Mouse (Mus musculus): ENCODE data around the gene Vsig1. TPM values are rescaled to one million over a fixed set of nuclear protein-coding genes. Genes with fewer than 3 reads are reported as not detected.

Vsig1 gene
- total and polyA plus RNA-seq, 3 experiments, result 0.38 to 4.8 (median 0.56) TPM

- Histone ChIP-seq H3K79me2 (replicated peaks; ENCODE audit: control insufficient read depth, extremely low read depth, insufficient read depth, poor library complexity, severe bottlenecking) (no peaks in the 10 kb centered on the region), H3K27ac (ENCODE audit: insufficient read depth, low read depth) (no peak overlapping the region), H3K27me3 (replicated peaks) (no peaks in the 10 kb centered on the region), H3K4me1 (ENCODE audit: control insufficient read depth in 1 of 2, insufficient read depth in 2 of 2) (peaks cover 9 to 13% of the 10 kb centered on the region in 2 experiments; a peak in 3 of 4 replicates), H3K4me2 (ENCODE audit: insufficient read depth, low read depth, poor library complexity, severe bottlenecking) (no peak overlapping the region), H3K4me3 (replicated peaks in 1 of 3; ENCODE audit: low read depth in 2 of 3, low read length in 2 of 3, poor library complexity in 1 of 3) (no peak overlapping the region), H3K36me3 (replicated peaks in 1 of 2; ENCODE audit: control insufficient read depth in 1 of 2, insufficient read depth in 1 of 2, low read length in 1 of 2) (no peaks in the 10 kb centered on the region), H3K9ac (ENCODE audit: insufficient read depth, low read depth) (no peak overlapping the region), H3K9me3 (replicated peaks; ENCODE audit: low read length) (no peaks in the 10 kb centered on the region)
- in situ Hi-C loops (cut with MboI; ENCODE audit: low pct_ligation_motif_present, low pct_unique_long_range_greater_than_20kb, low sequenced_read_pairs), result no loop called here
- dilution Hi-C loops (cut with MboI; ENCODE audit: extremely low pct_ligation_motif_present, extremely low pct_unique_long_range_greater_than_20kb, low sequenced_read_pairs), result no loop called here
- DNase-seq (ENCODE audit: extremely low read depth), result no peak
- TF ChIP-seq RCOR1 (conservative IDR thresholded peaks at IDR 0.05; ENCODE audit: low read depth, low read length) (no peak), POLR2AphosphoS2 (IDR thresholded peaks at IDR 0.05; ENCODE audit: low read depth, low read length) (no peak), EP300 (IDR thresholded peaks at IDR 0.05; ENCODE audit: low read length) (no peak), E2F4 (IDR thresholded peaks at IDR 0.05; ENCODE audit: insufficient replicate concordance, low read depth, low read length) (no peak), NRF1 (IDR thresholded peaks at IDR 0.05; ENCODE audit: low read depth, low read length) (no peak), RAD21 (IDR thresholded peaks at IDR 0.05; ENCODE audit: low read depth, low read length) (no peak), IRF4 (IDR thresholded peaks at IDR 0.05; ENCODE audit: low read depth, low read length) (no peak), BHLHE40 (IDR thresholded peaks at IDR 0.05; ENCODE audit: low read depth, low read length) (no peak), POLR2A (IDR thresholded peaks at IDR 0.05; ENCODE audit: low read depth, low read length) (no peak), TBP (conservative IDR thresholded peaks at IDR 0.05; ENCODE audit: low read depth, low read length) (no peak), ZNF384 (IDR thresholded peaks at IDR 0.05; ENCODE audit: low read depth, low read length) (no peak), GABPA (IDR thresholded peaks at IDR 0.05; ENCODE audit: insufficient replicate concordance, low read depth, low read length) (no peak), TCF12 (IDR thresholded peaks at IDR 0.05; ENCODE audit: low read depth, low read length) (no peak), PAX5 (IDR thresholded peaks at IDR 0.05; ENCODE audit: low read length) (no peak)
Measured at GRCm38 (mm10) chrX:140891796-140892195, 15.6 kb upstream of the Vsig1 start.

DNA sequence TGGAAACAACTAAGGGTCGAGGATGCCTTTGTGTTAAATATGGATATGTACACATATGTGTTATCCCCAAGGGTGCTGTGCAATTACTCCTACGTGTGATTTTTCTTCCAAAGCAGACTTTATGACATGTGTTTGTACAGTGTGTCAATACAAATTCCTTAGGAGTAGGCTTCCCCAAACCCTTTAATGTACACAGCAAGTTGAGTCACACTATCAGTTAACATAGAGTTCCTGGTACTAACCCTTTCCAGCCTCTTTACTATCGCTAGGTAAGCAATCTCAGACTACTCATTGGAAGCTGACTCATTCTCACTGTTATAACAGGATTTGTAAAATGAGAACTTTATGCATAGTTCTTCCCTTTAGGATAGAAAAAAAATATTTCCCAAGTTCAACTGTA is 3.9 kb upstream of the Vsig1 start:
- Histone ChIP-seq H3K4me2 (ENCODE audit: insufficient read depth, low read depth, poor library complexity, severe bottlenecking) (no peak overlapping the region), H3K4me1 (ENCODE audit: control insufficient read depth in 1 of 2, insufficient read depth in 2 of 2) (no peaks in the 10 kb centered on the region), H3K9me3 (replicated peaks; ENCODE audit: low read length) (no peaks in the 10 kb centered on the region), H3K36me3 (replicated peaks in 1 of 2; ENCODE audit: control insufficient read depth in 1 of 2, insufficient read depth in 1 of 2, low read length in 1 of 2) (no peaks in the 10 kb centered on the region), H3K27ac (ENCODE audit: insufficient read depth, low read depth) (no peak overlapping the region), H3K79me2 (replicated peaks; ENCODE audit: control insufficient read depth, extremely low read depth, insufficient read depth, poor library complexity, severe bottlenecking) (no peaks in the 10 kb centered on the region), H3K4me3 (replicated peaks in 1 of 3; ENCODE audit: low read depth in 2 of 3, low read length in 2 of 3, poor library complexity in 1 of 3) (no peak overlapping the region), H3K9ac (ENCODE audit: insufficient read depth, low read depth) (no peak overlapping the region), H3K27me3 (replicated peaks) (no peaks in the 10 kb centered on the region)
- dilution Hi-C loops (cut with MboI; ENCODE audit: extremely low pct_ligation_motif_present, extremely low pct_unique_long_range_greater_than_20kb, low sequenced_read_pairs) (no loop called here), in situ Hi-C loops (cut with MboI; ENCODE audit: low pct_ligation_motif_present, low pct_unique_long_range_greater_than_20kb, low sequenced_read_pairs) (no loop called here)
- TF ChIP-seq EP300 (IDR thresholded peaks at IDR 0.05; ENCODE audit: low read length), result no peak
- no peak for TF ChIP-seq GABPA (IDR thresholded peaks at IDR 0.05; ENCODE audit: insufficient replicate concordance, low read depth, low read length)
- no peak for TF ChIP-seq SMC3 (IDR thresholded peaks at IDR 0.05; ENCODE audit: low read depth, low read length)
- TF ChIP-seq TBP (conservative IDR thresholded peaks at IDR 0.05; ENCODE audit: low read depth, low read length), result no peak
- no peak for TF ChIP-seq MXI1 (IDR thresholded peaks at IDR 0.05; ENCODE audit: low read depth, low read length)
- no peak for TF ChIP-seq ZKSCAN1 (IDR thresholded peaks at IDR 0.05; ENCODE audit: borderline replicate concordance, low read depth, low read length)
- no peak for TF ChIP-seq POLR2AphosphoS2 (IDR thresholded peaks at IDR 0.05; ENCODE audit: low read depth, low read length)
- TF ChIP-seq CTCF (conservative IDR thresholded peaks at IDR 0.05 in 1 of 2, IDR thresholded peaks at IDR 0.05 in 1 of 2; ENCODE audit: low read depth in 2 of 2, low read length in 2 of 2), result no peak
- no peak for TF ChIP-seq SIN3A (IDR thresholded peaks at IDR 0.05; ENCODE audit: low read length)
- no peak for TF ChIP-seq TCF12 (IDR thresholded peaks at IDR 0.05; ENCODE audit: low read depth, low read length)
- TF ChIP-seq USF2 (conservative IDR thresholded peaks at IDR 0.05; ENCODE audit: low read depth, low read length), result no peak
- TF ChIP-seq MEF2A (IDR thresholded peaks at IDR 0.05; ENCODE audit: borderline replicate concordance, low read depth, low read length), result no peak
- no peak for TF ChIP-seq KAT2A (IDR thresholded peaks at IDR 0.05; ENCODE audit: insufficient replicate concordance, low read length)
- TF ChIP-seq IRF4 (IDR thresholded peaks at IDR 0.05; ENCODE audit: low read depth, low read length), result no peak
- TF ChIP-seq ELF1 (IDR thresholded peaks at IDR 0.05; ENCODE audit: low read depth, low read length), result no peak
- no peak for TF ChIP-seq MAZ (IDR thresholded peaks at IDR 0.05; ENCODE audit: low read depth, low read length)
- no peak for TF ChIP-seq POLR2A (IDR thresholded peaks at IDR 0.05; ENCODE audit: low read depth, low read length)
- DNase-seq (ENCODE audit: extremely low read depth), result no peak

Data from CH12.LX (cell line).